Mouse (Mus musculus) myocyte (in vitro differentiated cells): ENCODE measurements around the gene Ncbp1. TPM values are rescaled to one million over a fixed set of nuclear protein-coding genes. Genes with fewer than 3 reads are reported as not detected.

ENCODE experiments used
- H3K27me3 ChIP-seq: one replicate; pipeline ENCODE4 v1.6.1; 2011; ENCODE audit not compliant: control insufficient read depth, insufficient read depth, insufficient read length
- H3K36me3 ChIP-seq: one replicate; pipeline ENCODE4 v1.6.1; 2011; ENCODE audit not compliant: control insufficient read depth, insufficient read depth
- H3K4me2 ChIP-seq: one replicate; pipeline ENCODE4 v1.6.1; 2011; ENCODE audit warnings: low read depth, control low read depth
- H3K4me3 ChIP-seq: one replicate; pipeline ENCODE4 v1.5.1; 2011; ENCODE audit warnings: mild to moderate bottlenecking, control low read depth, moderate library complexity
- H3K79me2 ChIP-seq: one replicate; pipeline ENCODE4 v1.6.1; 2011; ENCODE audit not compliant: control insufficient read depth, insufficient read depth
- H3ac ChIP-seq: one replicate; pipeline ENCODE4 v1.6.1; 2011; ENCODE audit not compliant: control insufficient read depth, insufficient read length
- CEBPB ChIP-seq: IDR thresholded peaks from 2 replicates; pipeline ENCODE4 v1.6.1; 2011; ENCODE audit warnings: mild to moderate bottlenecking, moderate library complexity; ENCODE audit not compliant: poor library complexity, insufficient read depth, severe bottlenecking
- E2F4 ChIP-seq: IDR thresholded peaks from one replicate; pipeline ENCODE4 v1.6.1; 2011; ENCODE audit warnings: mild to moderate bottlenecking, control low read depth, moderate library complexity; ENCODE audit not compliant: insufficient read depth
- MAX ChIP-seq: IDR thresholded peaks from one replicate; pipeline ENCODE4 v1.6.1; 2011; ENCODE audit warnings: low read depth, mild to moderate bottlenecking, control low read depth
- MYOD1 ChIP-seq, 3 experiments: IDR thresholded peaks; one replicate each; pipeline ENCODE4 v1.6.1; 2011; ENCODE audit warnings: control low read depth in 2 of 3, low read depth in 2 of 3, mild to moderate bottlenecking in 2 of 3, moderate library complexity in 1 of 3; ENCODE audit not compliant: insufficient read length in 2 of 3, control insufficient read depth in 1 of 3
- MYOG ChIP-seq, 3 experiments: IDR thresholded peaks; one replicate each; pipeline ENCODE4 v1.6.1; 2011; ENCODE audit warnings: control low read depth in 2 of 3, low read depth in 2 of 3, mild to moderate bottlenecking in 2 of 3; ENCODE audit not compliant: insufficient read length in 2 of 3, control insufficient read depth in 1 of 3, insufficient read depth in 1 of 3
- POLR2A ChIP-seq: IDR thresholded peaks from one replicate; pipeline ENCODE4 v1.6.1; 2011; ENCODE audit warnings: low read depth, mild to moderate bottlenecking, control low read depth, moderate library complexity; ENCODE audit not compliant: insufficient read length
- POLR2AphosphoS2 ChIP-seq: IDR thresholded peaks from one replicate; pipeline ENCODE4 v1.6.1; 2011; ENCODE audit warnings: low read depth, control low read depth; ENCODE audit not compliant: insufficient read length
- REST ChIP-seq: IDR thresholded peaks from one replicate; pipeline ENCODE4 v1.6.1; 2011; ENCODE audit warnings: mild to moderate bottlenecking, control low read depth, moderate library complexity; ENCODE audit not compliant: insufficient read depth, insufficient read length
- SRF ChIP-seq: IDR thresholded peaks from one replicate; pipeline ENCODE4 v1.6.1; 2011; ENCODE audit warnings: low read depth; ENCODE audit not compliant: control insufficient read depth, insufficient read length
- TCF12 ChIP-seq: IDR thresholded peaks from one replicate; pipeline ENCODE4 v1.6.1; 2011; ENCODE audit warnings: mild to moderate bottlenecking, control low read depth; ENCODE audit not compliant: poor library complexity, insufficient read depth, severe bottlenecking
- TCF3 ChIP-seq: IDR thresholded peaks from one replicate; pipeline ENCODE4 v1.6.1; 2011; ENCODE audit warnings: low read depth, control low read depth; ENCODE audit not compliant: insufficient read length
- USF1 ChIP-seq: IDR thresholded peaks from one replicate; pipeline ENCODE4 v1.6.1; 2011; ENCODE audit warnings: low read depth, mild to moderate bottlenecking, control low read depth, moderate library complexity
- polyA plus RNA-seq: library from polyadenylated mRNA; unstranded; fragments of >200 nt; fragmentation: generic; extraction: Trizol; gene quantifications from one replicate; pipeline ENCODE4 v1.2.1, GENCODE M21; 2012; ENCODE audit warnings: missing spikeins

Ncbp1 gene
- polyA plus RNA-seq, 1 experiment, result 62.0 TPM

GRCm38 (mm10) chr4:46151903-46152544 lies 13.6 kb downstream of the Ncbp1 start:
- peaks cover 64% of the 10 kb centered on the region for H3K36me3 ChIP-seq
- H3K79me2 ChIP-seq, result no peaks in the 10 kb centered on the region
- no peak overlapping the region for H3ac ChIP-seq
- H3K4me2 ChIP-seq, result no peak overlapping the region
- no peaks in the 10 kb centered on the region for H3K27me3 ChIP-seq
- TF ChIP-seq MYOD1 (IDR thresholded peaks at IDR 0.05; ENCODE audit: control insufficient read depth in 1 of 3, insufficient read length in 2 of 3, low read depth in 2 of 3) (no peak), TCF12 (no peak), SRF (no peak), REST (no peak), E2F4 (no peak), POLR2A (no peak), TCF3 (no peak), CEBPB (no peak), POLR2AphosphoS2 (no peak), USF1 (no peak), MYOG (IDR thresholded peaks at IDR 0.05; ENCODE audit: control insufficient read depth in 1 of 3, insufficient read depth in 1 of 3, insufficient read length in 2 of 3, low read depth in 2 of 3) (no peak), MAX (no peak)
- no peak overlapping the region for H3K4me3 ChIP-seq

GRCm38 (mm10) chr4:46164027-46164426 lies 25.6 kb downstream of the Ncbp1 start:
- no peaks in the 10 kb centered on the region for H3K79me2 ChIP-seq
- H3K27me3 ChIP-seq, result no peaks in the 10 kb centered on the region
- TF ChIP-seq SRF (no peak), TCF12 (no peak), MYOD1 (IDR thresholded peaks at IDR 0.05; ENCODE audit: control insufficient read depth in 1 of 3, insufficient read length in 2 of 3, low read depth in 2 of 3) (no peak), MAX (no peak), POLR2A (no peak), CEBPB (no peak), POLR2AphosphoS2 (no peak), TCF3 (no peak), REST (no peak)
- H3K4me2 ChIP-seq, result no peak overlapping the region
- peaks cover 80% of the 10 kb centered on the region for H3K36me3 ChIP-seq
- H3K4me3 ChIP-seq, result no peak overlapping the region
- no peak overlapping the region for H3ac ChIP-seq

GRCm38 (mm10) chr4:46165831-46166230 lies 27.4 kb downstream of the Ncbp1 start:
- Histone ChIP-seq H3K4me3 (no peak overlapping the region), H3K4me2 (no peak overlapping the region), H3ac (no peak overlapping the region), H3K36me3 (peaks cover 72% of the 10 kb centered on the region), H3K27me3 (no peaks in the 10 kb centered on the region), H3K79me2 (no peaks in the 10 kb centered on the region)
- TF ChIP-seq USF1, result no peak
- TF ChIP-seq REST, result no peak
- TF ChIP-seq TCF12, result no peak
- no peak for TF ChIP-seq E2F4
- no peak for TF ChIP-seq TCF3
- no peak for TF ChIP-seq POLR2A
- TF ChIP-seq POLR2AphosphoS2, result no peak
- TF ChIP-seq MAX, result no peak
- TF ChIP-seq MYOG (IDR thresholded peaks at IDR 0.05; ENCODE audit: control insufficient read depth in 1 of 3, insufficient read depth in 1 of 3, insufficient read length in 2 of 3, low read depth in 2 of 3), result no peak
- no peak for TF ChIP-seq CEBPB
- TF ChIP-seq SRF, result no peak
- TF ChIP-seq MYOD1 (IDR thresholded peaks at IDR 0.05; ENCODE audit: control insufficient read depth in 1 of 3, insufficient read length in 2 of 3, low read depth in 2 of 3), result no peak

- Histone ChIP-seq H3K79me2 (no peaks in the 10 kb centered on the region), H3K36me3 (peaks cover 62% of the 10 kb centered on the region), H3K4me2 (no peak overlapping the region), H3K4me3 (no peak overlapping the region), H3K27me3 (no peaks in the 10 kb centered on the region), H3ac (no peak overlapping the region)
- no peak for TF ChIP-seq POLR2A
- TF ChIP-seq POLR2AphosphoS2, result no peak
- no peak for TF ChIP-seq SRF
- no peak for TF ChIP-seq TCF12
- TF ChIP-seq CEBPB, result no peak
- no peak for TF ChIP-seq MYOG (IDR thresholded peaks at IDR 0.05; ENCODE audit: control insufficient read depth in 1 of 3, insufficient read depth in 1 of 3, insufficient read length in 2 of 3, low read depth in 2 of 3)
Observed at GRCm38 (mm10) chr4:46171761-46172160, 33.3 kb downstream of the Ncbp1 start.

- H3K36me3 ChIP-seq, result peaks cover 38% of the 10 kb centered on the region
- no peak overlapping the region for H3K4me2 ChIP-seq
- H3ac ChIP-seq, result no peak overlapping the region
- no peaks in the 10 kb centered on the region for H3K79me2 ChIP-seq
- no peaks in the 10 kb centered on the region for H3K27me3 ChIP-seq
- no peak for TF ChIP-seq E2F4
- no peak for TF ChIP-seq TCF12
- TF ChIP-seq POLR2AphosphoS2, result peak; percentile 27
- TF ChIP-seq TCF3, result no peak
- H3K4me3 ChIP-seq, result no peak overlapping the region
Observed at GRCm38 (mm10) chr4:46176313-46176712, 37.9 kb downstream of the Ncbp1 start.
